Mouse (Mus musculus) megakaryocyte, embryonic 14.5 days (primary cell): ENCODE measurements around the gene Ndufa6.

Source experiments
- FLI1 ChIP-seq: IDR thresholded peaks from 2 replicates; pipeline ENCODE4 v1.6.1; 2012; ENCODE audit warnings: low read length, inconsistent platforms, mixed read lengths
- GATA1 ChIP-seq: IDR thresholded peaks from 3 replicates; pipeline ENCODE4 v1.6.1; 2012; ENCODE audit warnings: mixed read lengths, low read length, inconsistent platforms, borderline replicate concordance

DNA sequence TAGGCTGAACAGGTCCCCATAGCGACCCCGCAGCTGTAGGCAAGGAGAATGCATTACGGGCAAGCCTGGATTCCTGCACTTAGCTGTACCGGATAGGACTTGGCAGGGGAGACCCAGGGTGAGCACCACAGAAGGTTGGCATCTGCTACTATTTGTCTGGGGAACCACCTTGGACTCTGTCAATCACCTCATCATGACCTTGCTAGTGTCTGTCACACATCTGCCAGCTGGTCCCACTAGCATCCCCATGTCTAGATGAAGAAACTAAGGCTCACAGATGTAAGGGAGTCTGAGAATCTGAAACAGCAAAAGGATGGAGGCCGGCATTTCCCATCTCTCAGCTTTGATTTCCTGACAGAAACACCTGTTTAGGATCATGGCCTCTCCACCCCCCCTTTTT, 20.3 kb upstream of the Ndufa6 start:
- TF ChIP-seq GATA1: no peak
- TF ChIP-seq FLI1: no peak
